Mouse (Mus musculus) cerebellum, adult 18-20 months (tissue): ENCODE measurements at regions not wholly inside any gene's neighbourhood (a gene's known extent, or its start where the extent isn't known, plus 50 kb on each side); places are given as distances from the start of the nearest gene placed in this dataset.

ENCODE experiments used
- DNase-seq, 2 experiments: peaks; one replicate each; pipeline ENCODE4 v3.0.0; 2021

GRCm38 (mm10) chr2:47750997-47751623 lies 1062.8 kb upstream of the Acvr2a start:
- no peak for DNase-seq

- no peak for DNase-seq
These were observed 1058.2 kb upstream of the Acvr2a start for GRCm38 (mm10) chr2:47755716-47756115.

GRCm38 (mm10) chr2:47756248-47756647 lies 1057.7 kb upstream of the Acvr2a start:
- DNase-seq: no peak

- no peak for DNase-seq
These were observed 1038.1 kb upstream of the Acvr2a start for GRCm38 (mm10) chr2:47775766-47776165.

GRCm38 (mm10) chr2:47776965-47777364 lies 1036.9 kb upstream of the Acvr2a start:
- no peak for DNase-seq

GRCm38 (mm10) chr2:47785848-47786247 lies 1028.1 kb upstream of the Acvr2a start:
- DNase-seq: peak; percentile 30 to 35

- DNase-seq: no peak
These were observed 991.1 kb upstream of the Acvr2a start for GRCm38 (mm10) chr2:47822746-47823271.

- no peak for DNase-seq
These were observed 981.4 kb upstream of the Acvr2a start for GRCm38 (mm10) chr2:47832493-47832892.

GRCm38 (mm10) chr2:47833517-47833916 lies 980.4 kb upstream of the Acvr2a start:
- DNase-seq: no peak

GRCm38 (mm10) chr2:47834055-47834799 lies 979.7 kb upstream of the Acvr2a start:
- no peak for DNase-seq

- DNase-seq: no peak
These were observed 956.7 kb upstream of the Acvr2a start for GRCm38 (mm10) chr2:47857229-47857628.

GRCm38 (mm10) chr2:47862446-47862845 lies 951.5 kb upstream of the Acvr2a start:
- no peak for DNase-seq

GRCm38 (mm10) chr2:47878002-47878401 lies 935.9 kb upstream of the Acvr2a start:
- no peak for DNase-seq

- no peak for DNase-seq
These were observed 934.8 kb upstream of the Acvr2a start for GRCm38 (mm10) chr2:47879071-47879470.

- DNase-seq: no peak
These were observed 934.1 kb upstream of the Acvr2a start for GRCm38 (mm10) chr2:47879796-47880195.

GRCm38 (mm10) chr2:47888166-47888565 lies 925.7 kb upstream of the Acvr2a start:
- no peak for DNase-seq

- DNase-seq: no peak
These were observed 922.5 kb upstream of the Acvr2a start for GRCm38 (mm10) chr2:47891366-47891765.

GRCm38 (mm10) chr2:47892879-47893278 lies 921.0 kb upstream of the Acvr2a start:
- no peak for DNase-seq

- no peak for DNase-seq
These were observed 919.1 kb upstream of the Acvr2a start for GRCm38 (mm10) chr2:47894806-47895205.

GRCm38 (mm10) chr2:47914270-47914669 lies 899.6 kb upstream of the Acvr2a start:
- DNase-seq: no peak

GRCm38 (mm10) chr2:47914986-47915485 lies 898.9 kb upstream of the Acvr2a start:
- DNase-seq: no peak

- DNase-seq: no peak
These were observed 890.9 kb upstream of the Acvr2a start for GRCm38 (mm10) chr2:47922965-47923364.

GRCm38 (mm10) chr2:47926620-47927019 lies 887.3 kb upstream of the Acvr2a start:
- DNase-seq: no peak

- peak; percentile 5 to 13 for DNase-seq
These were observed 868.8 kb upstream of the Acvr2a start for GRCm38 (mm10) chr2:47945061-47945460.
